Mouse (Mus musculus) limb, embryonic 12.5 days (tissue): ENCODE results near the gene Dctd. TPM values are rescaled to one million over a fixed set of nuclear protein-coding genes. Genes with fewer than 3 reads are reported as not detected.
A peak's percentile ranks its signal among the peaks of the same experiment; 100 is the strongest.

Experiments
- ATAC-seq: fragments of 200-750 bp; cut with Nextera tagmentation; 2 replicates; pipeline ENCODE4 v1.8.0; 2017; ENCODE audit warnings: low read depth, moderate TSS enrichment; ENCODE audit not compliant: insufficient number of reproducible peaks, insufficient read depth, low FRiP score, low TSS enrichment
- H3K27ac ChIP-seq: fragments of 300-500 bp; sonication (generic); 2 replicates; pipeline ENCODE4 v1.5.1; 2016; ENCODE audit warnings: mild to moderate bottlenecking, moderate library complexity
- H3K27me3 ChIP-seq: fragments of 300-500 bp; sonication (generic); 2 replicates; pipeline ENCODE4 v1.6.1; 2016; ENCODE audit warnings: mild to moderate bottlenecking, moderate library complexity
- H3K36me3 ChIP-seq: fragments of 300-500 bp; sonication (generic); 2 replicates; pipeline ENCODE4 v1.6.1; 2016; ENCODE audit warnings: mild to moderate bottlenecking, moderate library complexity
- H3K4me1 ChIP-seq: fragments of 300-500 bp; sonication (generic); replicated peaks from 2 replicates; pipeline ENCODE4 v1.6.1; 2016
- H3K4me2 ChIP-seq: fragments of 300-500 bp; sonication (generic); 2 replicates; pipeline ENCODE4 v1.6.1; 2016; ENCODE audit warnings: mild to moderate bottlenecking, moderate library complexity
- H3K4me3 ChIP-seq: fragments of 300-500 bp; sonication (generic); replicated peaks from 2 replicates; pipeline ENCODE4 v1.5.1; 2016; ENCODE audit warnings: mild to moderate bottlenecking
- H3K9ac ChIP-seq: fragments of 300-500 bp; sonication (generic); replicated peaks from 2 replicates; pipeline ENCODE4 v1.6.1; 2016; ENCODE audit warnings: mild to moderate bottlenecking, moderate library complexity
- H3K9me3 ChIP-seq: fragments of 300-500 bp; sonication (generic); 2 replicates; pipeline ENCODE4 v1.6.1; 2016; ENCODE audit warnings: mild to moderate bottlenecking, moderate library complexity
- WGBS: fragments of 180-500 bp; shearing (Covaris S2); methylation state at CpG from one replicate; pipeline ENCODE4 v1.1.7; 2016; 5-methylcytosine and 5-hydroxymethylcytosine counted together
- polyA plus RNA-seq: library from polyadenylated mRNA; unstranded; fragments of >200 nt; fragmentation: Nextera tagmentation; extraction: Ambion mirVana; gene quantifications from 2 replicates; pipeline ENCODE4 v1.2.1, GENCODE M21; 2016

The Dctd gene
- polyA plus RNA-seq, 1 experiment from 2014 or later: 34.3 TPM

DNA sequence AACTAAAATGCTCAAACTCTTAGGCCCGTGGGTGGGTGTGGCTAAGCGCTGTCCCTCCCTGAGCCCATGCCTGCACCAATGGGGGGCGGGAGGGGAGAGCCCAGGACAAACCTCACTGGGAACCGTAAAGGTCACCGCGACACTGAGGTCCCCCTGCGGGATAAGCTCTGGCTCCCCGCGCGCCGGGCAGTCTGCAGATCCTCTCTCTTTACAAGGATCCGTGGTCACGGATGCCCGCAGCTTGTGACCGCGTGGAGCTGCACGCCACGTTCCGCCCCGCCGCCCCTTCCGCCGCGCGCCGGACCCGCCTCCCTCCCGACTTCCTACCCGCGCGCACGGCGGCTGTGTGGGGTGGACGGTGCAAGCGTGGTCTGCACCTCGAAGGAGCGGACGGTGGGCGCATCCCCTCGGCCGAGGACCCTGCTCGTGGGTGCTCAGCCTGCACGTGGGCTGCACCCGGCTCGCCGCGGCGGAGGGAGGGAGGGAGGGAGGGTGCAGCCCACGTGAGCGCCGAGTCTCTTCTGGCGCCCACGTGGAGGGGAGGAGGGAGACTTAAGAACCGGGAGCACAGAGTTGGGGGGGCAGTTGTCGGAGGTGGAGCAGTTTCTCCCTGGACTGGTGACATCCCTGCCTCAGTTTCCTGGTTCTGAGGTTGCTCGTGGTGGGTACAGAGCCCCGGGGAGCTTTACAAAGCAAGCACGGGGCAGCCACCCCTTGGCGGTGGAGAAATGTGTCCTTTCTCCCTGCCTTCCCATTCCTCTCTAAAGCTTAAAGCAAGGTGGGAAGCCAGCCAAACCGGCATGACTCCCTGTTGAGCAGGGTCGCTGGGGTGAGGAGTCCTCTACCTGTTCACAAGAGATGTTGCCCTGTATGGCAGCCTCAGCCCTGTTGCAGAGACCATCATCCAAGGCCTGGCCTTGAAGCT lies 11.2 kb downstream of the Dctd start:
- ATAC-seq: peak; percentile 92

DNA sequence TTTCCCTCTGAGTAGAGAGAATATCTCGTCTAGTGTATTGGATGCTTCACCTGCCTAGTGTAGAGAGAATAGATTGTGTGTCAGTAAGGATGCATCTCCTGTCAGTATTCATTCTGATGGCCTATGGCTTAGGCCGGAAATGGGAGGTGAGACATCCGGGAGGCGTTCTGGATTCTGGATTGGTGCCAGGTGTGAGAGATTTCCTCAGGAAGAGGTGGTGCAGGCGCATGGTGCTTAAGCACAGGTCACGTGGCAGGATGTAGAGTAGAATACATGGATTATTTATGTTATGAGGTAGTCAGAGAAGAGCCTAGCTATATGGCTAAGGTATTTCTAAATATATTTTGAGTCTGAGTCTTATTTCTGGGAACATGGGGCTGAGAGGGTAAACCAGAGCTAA lies 15.7 kb downstream of the Dctd start:
- Histone ChIP-seq H3K4me3 (no peak overlapping the region), H3K36me3 (peaks cover 64% of the 10 kb centered on the region), H3K27me3 (no peaks in the 10 kb centered on the region), H3K9me3 (peaks cover 13% of the 10 kb centered on the region), H3K9ac (no peak overlapping the region), H3K4me1 (0 out of 2 replicates have a peak, but pooled peaks cover 3% of the 10 kb centered on the region), H3K4me2 (no peak overlapping the region), H3K27ac (no peak overlapping the region)
- 77% methylated on average over 6 of the region's 6 CpGs for WGBS
- ATAC-seq: no peak

More for the DNA sequence above, 11.2 kb downstream of the Dctd start:
- Histone ChIP-seq H3K27ac (peak overlapping the region; percentile 79), H3K4me3 (peak overlapping the region; percentile 70), H3K27me3 (no peaks in the 10 kb centered on the region), H3K36me3 (peaks cover 26% of the 10 kb centered on the region), H3K4me2 (peak overlapping the region; percentile 77), H3K9ac (peak overlapping the region; percentile 78), H3K9me3 (peaks cover 8% of the 10 kb centered on the region; the same call in 1 of the 2 replicates), H3K4me1 (peaks cover 7% of the 10 kb centered on the region; the same call in 1 of the 2 replicates)
- under 1% methylated on average over 60 of the region's 61 CpGs for WGBS

DNA sequence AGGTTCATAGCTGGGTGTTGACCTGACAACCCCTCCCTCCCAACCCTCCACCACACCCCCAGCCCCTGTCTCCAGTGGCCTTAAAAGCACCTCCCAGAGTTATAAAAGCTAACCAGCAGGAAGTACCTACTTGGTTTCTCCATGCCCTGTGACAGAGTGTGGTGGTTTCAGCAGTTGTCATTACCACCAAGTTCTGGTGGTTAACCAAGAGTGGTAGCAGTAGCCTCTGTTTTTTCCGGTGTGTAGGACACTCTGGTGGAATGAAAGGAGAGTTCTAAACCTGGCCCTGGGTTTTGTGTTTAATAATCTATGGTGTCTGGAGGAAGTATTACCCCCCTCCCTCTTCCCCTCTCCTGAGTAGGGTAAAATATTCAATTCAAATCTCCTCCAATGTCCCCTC lies 24.1 kb downstream of the Dctd start:
- Histone ChIP-seq H3K9ac (no peak overlapping the region), H3K4me1 (peaks cover 11% of the 10 kb centered on the region), H3K4me3 (no peak overlapping the region), H3K4me2 (no peak overlapping the region), H3K36me3 (peaks cover 50% of the 10 kb centered on the region), H3K9me3 (peaks cover 11% of the 10 kb centered on the region), H3K27me3 (peaks cover 4% of the 10 kb centered on the region; the same call in 1 of the 2 replicates), H3K27ac (no peak overlapping the region)
- 88% methylated on average over 1 of the region's 1 CpGs for WGBS
- ATAC-seq: no peak

DNA sequence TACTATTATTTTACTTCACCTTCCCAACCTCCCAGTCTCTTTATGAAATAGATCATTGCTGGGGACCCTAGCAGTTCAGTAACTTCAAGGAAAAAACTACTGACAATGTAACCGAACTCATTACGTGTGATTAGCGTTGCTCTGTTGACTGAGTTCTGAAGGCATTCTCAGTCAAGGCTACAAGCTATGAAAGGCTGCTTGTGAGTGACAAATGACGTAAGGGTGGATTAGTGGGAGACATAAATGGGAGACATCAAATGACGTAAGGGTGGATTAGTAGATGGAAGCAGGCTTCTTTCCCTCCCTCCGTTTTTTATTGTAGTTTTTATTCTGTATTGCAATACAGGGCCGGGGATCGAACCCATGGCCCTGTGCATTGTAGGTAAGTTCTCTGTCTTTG lies 26.0 kb downstream of the Dctd start:
- H3K4me2 ChIP-seq: no peak overlapping the region
- peaks cover 48% of the 10 kb centered on the region for H3K36me3 ChIP-seq
- peaks cover 4% of the 10 kb centered on the region; the same call in 1 of the 2 replicates for H3K27me3 ChIP-seq
- H3K9me3 ChIP-seq: no peaks in the 10 kb centered on the region
- no peak overlapping the region for H3K9ac ChIP-seq
- ATAC-seq: no peak
- H3K27ac ChIP-seq: no peak overlapping the region
- H3K4me1 ChIP-seq: peaks cover 11% of the 10 kb centered on the region
- WGBS: 86% methylated on average over 8 of the region's 8 CpGs
- H3K4me3 ChIP-seq: no peak overlapping the region

DNA sequence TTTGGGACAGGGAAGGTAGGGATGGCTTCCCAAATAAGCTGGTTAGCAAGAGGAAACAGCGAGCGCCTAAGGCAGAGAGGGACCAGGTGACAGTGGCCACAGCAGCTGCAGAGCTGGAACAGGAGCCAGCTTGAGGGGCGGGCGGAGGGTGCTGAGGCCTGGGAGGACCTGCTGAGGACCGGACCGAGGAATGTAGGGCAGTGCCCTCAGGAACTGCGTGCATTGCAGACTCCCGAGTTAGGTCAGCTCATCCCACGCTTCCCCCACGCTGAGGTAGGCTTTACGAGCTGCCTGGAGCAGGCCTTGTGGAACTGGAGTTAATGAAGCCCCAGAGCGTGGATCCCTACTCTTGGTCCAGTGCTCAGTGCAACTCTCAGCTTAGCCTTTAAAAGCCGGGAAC lies 28.1 kb downstream of the Dctd start:
- 62% methylated on average over 13 of the region's 13 CpGs for WGBS
- H3K4me1 ChIP-seq: peaks cover 11% of the 10 kb centered on the region
- H3K9me3 ChIP-seq: no peaks in the 10 kb centered on the region
- ATAC-seq: no peak
- H3K4me3 ChIP-seq: no peak overlapping the region
- H3K27me3 ChIP-seq: peaks cover 4% of the 10 kb centered on the region; the same call in 1 of the 2 replicates
- H3K9ac ChIP-seq: no peak overlapping the region
- H3K36me3 ChIP-seq: peaks cover 52% of the 10 kb centered on the region
- no peak overlapping the region for H3K27ac ChIP-seq
- no peak overlapping the region for H3K4me2 ChIP-seq

DNA sequence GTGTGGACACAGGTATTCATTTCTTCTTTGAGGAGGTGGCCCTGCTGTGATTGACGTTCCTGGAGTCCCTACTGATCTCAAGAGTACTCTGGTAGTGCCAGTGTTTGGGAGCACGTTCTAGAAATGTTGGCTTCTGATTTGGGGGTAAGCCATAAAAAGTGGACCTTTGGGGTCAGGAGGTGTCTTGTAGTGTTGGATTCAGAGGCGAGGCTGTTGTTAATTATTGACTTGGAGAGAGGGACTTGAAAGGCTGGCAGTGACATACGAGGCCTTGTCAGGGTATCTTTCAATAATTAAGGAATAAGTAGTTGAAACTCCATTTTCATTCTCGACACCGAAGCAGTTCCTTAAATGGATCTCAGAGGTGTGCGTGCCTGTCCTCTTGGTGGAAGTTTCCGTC lies 31.4 kb downstream of the Dctd start:
- WGBS: 29% methylated on average over 8 of the region's 8 CpGs
- no peak overlapping the region for H3K4me3 ChIP-seq
- peaks cover 4% of the 10 kb centered on the region; the same call in 1 of the 2 replicates for H3K27me3 ChIP-seq
- H3K4me1 ChIP-seq: peaks cover 11% of the 10 kb centered on the region
- H3K36me3 ChIP-seq: peaks cover 56% of the 10 kb centered on the region
- H3K9ac ChIP-seq: no peak overlapping the region
- ATAC-seq: no peak
- no peaks in the 10 kb centered on the region for H3K9me3 ChIP-seq
- H3K27ac ChIP-seq: no peak overlapping the region
- H3K4me2 ChIP-seq: no peak overlapping the region

DNA sequence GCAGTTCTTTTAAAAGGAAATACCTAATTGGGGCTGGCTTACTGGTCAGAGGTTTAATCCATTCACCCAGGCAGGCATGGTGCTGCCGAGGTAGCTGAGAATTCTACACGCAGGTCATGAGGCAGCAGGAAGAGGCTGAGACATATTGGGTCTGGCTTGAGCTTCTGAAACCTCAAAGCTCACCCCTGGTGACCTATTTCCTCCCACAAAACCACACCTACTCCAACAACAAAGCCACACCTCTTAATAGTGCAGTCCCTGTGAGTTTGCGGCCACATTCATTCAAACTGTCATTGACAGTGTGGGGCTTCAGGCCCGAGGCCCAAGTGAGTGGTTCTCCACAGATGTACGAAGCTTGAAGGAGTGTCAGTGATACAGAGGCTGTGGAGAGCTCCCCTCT lies 34.4 kb downstream of the Dctd start:
- Histone ChIP-seq H3K27me3 (no peaks in the 10 kb centered on the region), H3K4me2 (no peak overlapping the region), H3K36me3 (peaks cover 52% of the 10 kb centered on the region), H3K9me3 (no peaks in the 10 kb centered on the region), H3K4me3 (no peak overlapping the region), H3K4me1 (peaks cover 23% of the 10 kb centered on the region), H3K27ac (no peak overlapping the region), H3K9ac (no peak overlapping the region)
- 71% methylated on average over 5 of the region's 5 CpGs for WGBS
- ATAC-seq: no peak

DNA sequence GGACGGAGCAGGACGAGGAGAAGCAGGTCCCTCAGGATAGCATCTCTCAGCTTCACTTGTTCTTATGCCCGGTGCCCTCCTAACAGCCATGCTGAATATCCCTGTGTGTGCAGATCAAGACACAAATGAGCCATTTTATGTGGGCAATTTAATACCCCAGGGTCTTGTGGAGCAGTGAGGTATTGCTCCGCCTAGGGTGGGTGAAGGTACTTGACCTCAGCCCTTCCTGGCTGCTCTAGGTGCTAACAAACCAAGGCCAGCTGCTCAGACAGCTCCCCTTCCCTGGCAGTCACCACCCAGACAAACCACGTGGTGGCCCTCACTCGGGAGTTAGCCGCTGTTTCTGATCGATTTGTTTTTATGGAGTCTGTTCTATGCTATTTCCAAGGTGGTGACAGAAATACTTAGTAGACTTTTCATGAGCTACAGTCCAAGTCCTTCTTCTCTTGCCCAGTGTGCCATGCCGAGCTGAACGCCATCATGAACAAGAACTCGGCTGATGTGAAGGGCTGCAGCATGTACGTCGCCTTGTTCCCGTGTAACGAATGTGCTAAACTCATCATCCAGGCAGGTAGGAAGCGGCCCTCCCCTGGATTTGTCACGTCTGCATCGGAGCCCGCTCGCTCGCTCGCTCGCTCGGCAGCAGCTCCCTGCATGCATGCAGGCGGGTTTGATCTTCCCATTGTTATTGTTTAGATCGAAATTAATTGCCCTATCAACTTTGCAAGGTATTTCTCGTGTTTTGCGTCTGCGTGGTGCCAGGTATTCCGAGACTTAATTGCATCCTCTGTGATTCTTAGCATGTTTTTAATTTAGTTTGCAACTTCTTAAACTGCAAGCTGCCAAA lies 38.1 kb downstream of the Dctd start:
- Histone ChIP-seq H3K36me3 (peaks cover 43% of the 10 kb centered on the region), H3K9ac (no peak overlapping the region), H3K27ac (no peak overlapping the region), H3K27me3 (no peaks in the 10 kb centered on the region), H3K4me3 (0 out of 2 replicates have a peak overlapping the region, but pooled peaks have one; percentile 2), H3K4me2 (peak overlapping the region; percentile 28), H3K4me1 (peaks cover 33% of the 10 kb centered on the region), H3K9me3 (no peaks in the 10 kb centered on the region)
- 52% methylated on average over 30 of the region's 30 CpGs for WGBS
- ATAC-seq: peak; percentile 32; the same call in 1 of the 2 replicates

DNA sequence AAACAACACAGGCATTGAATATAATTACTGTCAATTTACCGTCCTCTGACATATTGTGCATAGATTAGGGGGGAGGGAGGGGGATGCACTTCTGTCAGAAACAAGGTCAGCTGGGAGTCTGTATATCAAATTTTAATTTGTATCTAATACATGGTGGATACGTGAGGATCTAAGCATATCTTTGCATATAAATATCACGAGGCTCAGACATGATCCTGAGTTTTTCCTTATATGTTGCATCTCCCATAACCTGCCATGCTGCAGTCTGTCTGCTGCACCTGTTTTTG lies 38.7 kb downstream of the Dctd start:
- Histone ChIP-seq H3K27me3 (no peaks in the 10 kb centered on the region), H3K36me3 (peaks cover 42% of the 10 kb centered on the region)

DNA sequence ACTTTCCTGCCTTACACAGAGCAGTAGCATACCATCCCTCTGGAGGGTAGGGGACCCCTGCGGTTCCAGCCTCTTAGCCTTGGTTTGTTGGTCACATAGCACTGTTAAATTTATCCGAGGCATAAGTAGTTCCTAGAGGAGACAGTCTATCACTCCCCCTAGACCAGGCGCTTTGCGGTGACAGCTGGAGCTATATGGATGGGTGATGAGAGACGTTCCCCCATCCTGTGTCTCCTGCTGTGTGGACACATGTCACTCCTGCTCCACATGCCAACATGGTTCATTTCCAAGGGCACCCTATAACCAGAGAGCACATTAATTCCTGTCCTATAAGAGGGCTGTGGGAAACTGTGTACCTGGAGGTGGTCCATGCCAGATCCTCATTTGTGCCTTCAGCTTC lies 42.1 kb downstream of the Dctd start:
- Histone ChIP-seq H3K4me2 (no peak overlapping the region), H3K36me3 (peaks cover 38% of the 10 kb centered on the region), H3K4me1 (peaks cover 31% of the 10 kb centered on the region), H3K9ac (no peak overlapping the region), H3K4me3 (no peak overlapping the region), H3K27ac (no peak overlapping the region), H3K9me3 (peaks cover 3% of the 10 kb centered on the region; the same call in 1 of the 2 replicates), H3K27me3 (no peaks in the 10 kb centered on the region)
- ATAC-seq: no peak
- 86% methylated on average over 5 of the region's 5 CpGs for WGBS

More for the DNA sequence above, 38.7 kb downstream of the Dctd start:
- Histone ChIP-seq H3K9ac (no peak overlapping the region), H3K4me2 (0 out of 2 replicates have a peak overlapping the region, but pooled peaks have one; percentile 28), H3K4me1 (peaks cover 33% of the 10 kb centered on the region), H3K4me3 (no peak overlapping the region), H3K27ac (no peak overlapping the region), H3K9me3 (no peaks in the 10 kb centered on the region)
- no peak for ATAC-seq
- 75% methylated on average over 3 of the region's 3 CpGs for WGBS

DNA sequence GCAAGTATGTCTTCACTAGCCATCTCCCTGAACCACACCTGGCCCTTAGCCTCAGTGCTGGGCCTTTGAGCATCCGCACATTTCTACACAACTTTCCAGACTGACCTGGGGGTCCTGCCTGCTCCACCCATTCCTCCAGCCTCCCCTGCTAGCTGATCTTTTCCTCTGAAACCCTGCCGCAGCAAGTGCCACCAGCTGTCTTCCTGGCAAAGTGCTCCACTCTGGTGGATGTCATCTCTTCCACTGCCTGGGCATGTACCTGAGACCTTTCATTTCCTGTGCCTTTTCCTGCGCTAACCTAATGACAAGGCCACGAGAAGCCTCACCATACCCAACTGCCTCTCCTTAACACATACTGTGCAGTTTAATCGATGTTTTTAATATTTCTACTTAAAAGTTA lies 46.9 kb downstream of the Dctd start:
- Histone ChIP-seq H3K27ac (no peak overlapping the region), H3K36me3 (peaks cover 28% of the 10 kb centered on the region), H3K4me2 (no peak overlapping the region), H3K9me3 (peaks cover 25% of the 10 kb centered on the region), H3K4me1 (peaks cover 9% of the 10 kb centered on the region; the same call in 1 of the 2 replicates), H3K4me3 (no peak overlapping the region), H3K9ac (no peak overlapping the region), H3K27me3 (no peaks in the 10 kb centered on the region)
- no peak for ATAC-seq
- WGBS: 83% methylated on average over 5 of the region's 5 CpGs
